Mouse (Mus musculus): ENCODE measurements around the gene Parp8.

Parp8 gene

GRCm38 (mm10) chr13:117025226-117026067 lies at the start of gene Parp8:
Gene Parp8, minus strand, starts transcription at chr13:117025537.
- POLR2A ChIA-PET, result interaction anchor here in 1 of 4 experiments (1.3 to 1.5 kb wide), 2 partner anchors 11 to 58 kb away, joined by 4 to 7 read pairs; no protein-coding TSS in a partner anchor
- CTCF ChIA-PET, result no interaction called here

GRCm38 (mm10) chr13:117062628-117063315 lies 37.4 kb upstream of the Parp8 start:
- CTCF ChIA-PET, result no interaction called here

GRCm38 (mm10) chr13:117056466-117056865 lies 31.1 kb upstream of the Parp8 start:
- ChIA-PET POLR2A (no interaction called here), CTCF (interaction anchor here in 1 of 4 experiments (0.7 kb wide), 1 partner anchor 247 kb away, joined by 17 read pairs; no protein-coding TSS in a partner anchor)

More at GRCm38 (mm10) chr13:117062628-117063315, 37.4 kb upstream of the Parp8 start:
- POLR2A ChIA-PET, result no interaction called here

- ChIA-PET POLR2A (interaction anchor here in 1 of 4 experiments (0.7 to 1.4 kb wide), 3 partner anchors 11 to 1663 kb away, joined by 3 to 4 read pairs (median 4); no protein-coding TSS in a partner anchor), CTCF (no interaction called here)
These were observed 29.6 kb upstream of the Parp8 start for GRCm38 (mm10) chr13:117054811-117055496.

- CTCF ChIA-PET, result interaction anchor here in 1 of 4 experiments (0.7 kb wide), 1 partner anchor 652 kb away, joined by 3 read pairs; no protein-coding TSS in a partner anchor
- POLR2A ChIA-PET, result no interaction called here
These were observed 27.4 kb upstream of the Parp8 start for GRCm38 (mm10) chr13:117052748-117053147.

GRCm38 (mm10) chr13:117048541-117048971 lies 23.2 kb upstream of the Parp8 start:
- ChIA-PET POLR2A (no interaction called here), CTCF (no interaction called here)

- ChIA-PET CTCF (no interaction called here), POLR2A (no interaction called here)
These were observed 18.2 kb upstream of the Parp8 start for GRCm38 (mm10) chr13:117043567-117043966.

GRCm38 (mm10) chr13:117041021-117041420 lies 15.7 kb upstream of the Parp8 start:
- ChIA-PET POLR2A (no interaction called here), CTCF (no interaction called here)

GRCm38 (mm10) chr13:117036277-117036676 lies 10.9 kb upstream of the Parp8 start:
- POLR2A ChIA-PET, result no interaction called here
- CTCF ChIA-PET, result no interaction called here

- ChIA-PET POLR2A (interaction anchor here in 1 of 4 experiments (0.5 kb wide), 1 partner anchor 20 kb away, joined by 4 read pairs; no protein-coding TSS in a partner anchor), CTCF (no interaction called here)
These were observed 9.8 kb upstream of the Parp8 start for GRCm38 (mm10) chr13:117035121-117035520.

- ChIA-PET POLR2A (no interaction called here), CTCF (no interaction called here)
These were observed 9.3 kb upstream of the Parp8 start for GRCm38 (mm10) chr13:117034676-117035075.

- CTCF ChIA-PET, result no interaction called here
- POLR2A ChIA-PET, result no interaction called here
These were observed 8.5 kb upstream of the Parp8 start for GRCm38 (mm10) chr13:117033676-117034308.

GRCm38 (mm10) chr13:117032402-117032801 lies 7.1 kb upstream of the Parp8 start:
- POLR2A ChIA-PET, result no interaction called here
- CTCF ChIA-PET, result no interaction called here

- CTCF ChIA-PET, result no interaction called here
- POLR2A ChIA-PET, result no interaction called here
These were observed 6.2 kb upstream of the Parp8 start for GRCm38 (mm10) chr13:117031546-117031945.

GRCm38 (mm10) chr13:117028221-117028620 lies 2.9 kb upstream of the Parp8 start:
- ChIA-PET POLR2A (interaction anchor here in 1 of 4 experiments (1.5 kb wide), 1 partner anchor 13 kb away, joined by 4 read pairs; no protein-coding TSS in a partner anchor), CTCF (no interaction called here)

- POLR2A ChIA-PET, result interaction anchor here in 1 of 4 experiments (1.5 kb wide), 1 partner anchor 12 kb away, joined by 4 read pairs; no protein-coding TSS in a partner anchor
- CTCF ChIA-PET, result no interaction called here
These were observed 2.0 kb upstream of the Parp8 start for GRCm38 (mm10) chr13:117027336-117027735.

GRCm38 (mm10) chr13:117026276-117026780 lies 991 bp upstream of the Parp8 start:
- CTCF ChIA-PET, result interaction anchor here in 1 of 4 experiments (0.6 kb wide), 1 partner anchor 9 kb away, joined by 3 read pairs; no protein-coding TSS in a partner anchor
- POLR2A ChIA-PET, result interaction anchor here in 1 of 4 experiments (1.5 kb wide), 1 partner anchor 11 kb away, joined by 4 read pairs; no protein-coding TSS in a partner anchor

GRCm38 (mm10) chr13:117024916-117025225 lies 466 bp downstream of the Parp8 start:
- CTCF ChIA-PET, result no interaction called here
- POLR2A ChIA-PET, result interaction anchor here in 1 of 4 experiments (1.3 to 1.5 kb wide), 2 partner anchors 10 to 58 kb away, joined by 4 to 7 read pairs; no protein-coding TSS in a partner anchor

Data from embryonic stem cell, embryonic (primary cell).